Mouse (Mus musculus) ES-E14 (cell line): ENCODE measurements around the gene Sin3a. TPM values are rescaled to one million over a fixed set of nuclear protein-coding genes. Genes with fewer than 3 reads are reported as not detected.

Source experiments
- DNase-seq: peaks from one replicate; pipeline ENCODE4 v3.0.0-alpha.2; 2013; ENCODE audit warnings: low read depth, low spot score
- H3K27ac ChIP-seq: 2 replicates; pipeline ENCODE4 v1.5.1; 2012; ENCODE audit warnings: low read depth, mild to moderate bottlenecking, low read length, moderate library complexity, mixed read lengths; ENCODE audit not compliant: poor library complexity, insufficient read depth, severe bottlenecking
- H3K36me3 ChIP-seq: 2 replicates; pipeline ENCODE4 v1.6.1; 2012; ENCODE audit warnings: mild to moderate bottlenecking, low read length, moderate library complexity, mixed read lengths; ENCODE audit not compliant: control insufficient read depth, poor library complexity, insufficient read depth, severe bottlenecking
- H3K4me1 ChIP-seq, 2 experiments: fragments of 150-350 bp in 1 of 2; sonication (generic) in 1 of 2; 2 replicates each; pipeline ENCODE4 v1.6.1; 2012; ENCODE audit warnings: low read length in 2 of 2, mild to moderate bottlenecking in 1 of 2, mixed read lengths in 1 of 2; ENCODE audit not compliant: control insufficient read depth in 2 of 2, insufficient read depth in 2 of 2, poor library complexity in 1 of 2
- H3K4me3 ChIP-seq, 2 experiments: fragments of 150-350 bp in 1 of 2; sonication (generic) in 1 of 2; 2 replicates each; pipeline ENCODE4 v1.5.1; 2012; ENCODE audit warnings: low read length in 2 of 2, low read depth in 1 of 2, mild to moderate bottlenecking in 1 of 2, mixed read lengths in 1 of 2; ENCODE audit not compliant: insufficient read depth in 1 of 2, poor library complexity in 1 of 2, severe bottlenecking in 1 of 2
- H3K9ac ChIP-seq: 2 replicates; pipeline ENCODE4 v1.6.1; 2012; ENCODE audit warnings: low read depth, mild to moderate bottlenecking, low read length, mixed read lengths; ENCODE audit not compliant: poor library complexity, insufficient read depth, severe bottlenecking
- H3K9me3 ChIP-seq: fragments of 150-350 bp; sonication (generic); 2 replicates; pipeline ENCODE4 v1.6.1; 2012; ENCODE audit warnings: low read depth, mild to moderate bottlenecking, low read length; ENCODE audit not compliant: control insufficient read depth, insufficient read depth
- CHD2 ChIP-seq: IDR thresholded peaks from 2 replicates; pipeline ENCODE4 v1.6.1; 2014; ENCODE audit warnings: mild to moderate bottlenecking, low read depth, low read length, inconsistent platforms
- HCFC1 ChIP-seq: IDR thresholded peaks from 2 replicates; pipeline ENCODE4 v1.6.1; 2012; ENCODE audit warnings: low read length, inconsistent platforms, borderline replicate concordance; ENCODE audit not compliant: insufficient read depth
- MAFK ChIP-seq: IDR thresholded peaks from 2 replicates; pipeline ENCODE4 v1.6.1; 2014; ENCODE audit warnings: mild to moderate bottlenecking, low read depth, low read length, inconsistent platforms; ENCODE audit not compliant: insufficient read depth
- ZC3H11A ChIP-seq: IDR thresholded peaks from 2 replicates; pipeline ENCODE4 v1.6.1; 2012; ENCODE audit warnings: low read depth, mild to moderate bottlenecking, inconsistent platforms, low read length, borderline replicate concordance
- ZNF384 ChIP-seq: IDR thresholded peaks from 2 replicates; pipeline ENCODE4 v1.6.1; 2012; ENCODE audit warnings: low read depth, low read length, inconsistent platforms
- in situ Hi-C, 2 experiments: fragments of 600-800 bp; cut with MboI; formaldehyde crosslinking; loops; one replicate each; pipeline ENCODE4 v1.15.1; 2025; ENCODE audit warnings: low sequenced_read_pairs in 2 of 2, inconsistent platforms in 1 of 2; ENCODE audit not compliant: unreplicated experiment in 2 of 2
- total RNA-seq: library from RNA; depleted of rRNA; stranded (reverse); fragments of 300-350 nt; gene quantifications from 2 replicates; pipeline ENCODE4 v1.2.3, GENCODE M21; 2012

Gene Sin3a
- total RNA-seq, 1 experiment: 78.3 TPM

DNA sequence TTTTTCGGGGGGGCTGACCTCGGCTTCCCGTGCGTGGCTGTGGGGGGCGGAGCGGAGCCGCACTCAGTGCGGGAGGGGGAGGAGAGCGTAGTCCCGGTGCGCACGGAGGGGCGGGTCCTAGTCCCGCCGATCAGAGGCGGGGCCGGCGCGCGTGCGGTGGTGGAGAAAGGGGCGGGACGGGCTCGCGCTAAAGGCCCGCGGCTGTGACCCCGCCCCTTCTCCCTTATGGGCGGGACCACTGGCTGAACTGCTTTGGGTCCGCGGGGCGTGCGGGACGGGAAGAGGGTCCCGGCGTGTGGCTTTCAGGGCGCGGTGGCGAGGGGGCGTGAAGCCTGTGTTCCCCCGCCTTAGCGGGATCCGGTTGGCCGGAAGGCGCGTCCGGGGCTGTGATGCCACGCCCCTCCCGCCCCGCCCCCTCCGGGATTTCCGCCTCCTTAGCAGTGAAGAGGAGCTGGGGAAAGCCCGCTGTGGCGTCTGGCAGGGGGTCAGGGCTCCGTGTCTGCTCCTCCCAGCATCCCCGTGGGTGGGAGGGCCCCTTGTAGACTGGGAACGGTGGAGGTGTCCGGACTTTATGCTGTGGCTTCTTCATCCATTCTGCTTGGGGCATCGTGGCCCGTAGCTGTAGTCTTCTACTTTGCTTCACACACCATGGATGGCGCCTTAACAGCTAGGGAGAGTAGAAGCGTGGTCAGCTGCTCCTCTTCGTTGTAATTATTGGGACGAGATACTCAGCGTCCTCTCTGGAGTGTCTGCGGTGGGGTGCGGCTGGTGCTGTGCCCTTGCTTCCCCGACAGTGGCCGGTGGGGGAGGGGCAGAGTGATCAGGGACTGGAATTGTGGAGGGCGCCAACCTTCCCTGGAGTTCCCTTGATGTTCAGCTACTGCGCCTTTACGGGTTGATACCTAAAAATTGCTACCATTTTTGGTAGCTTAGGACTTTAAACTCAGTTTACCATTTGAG is 5.1 kb downstream of the Sin3a start:
- TF ChIP-seq MAFK: no peak
- TF ChIP-seq HCFC1: 0 out of 2 replicates have a peak, but pooled peaks have one; percentile 32
- in situ Hi-C loops: no loop called here
- peak; percentile 88 for DNase-seq
- peaks cover 2% of the 10 kb centered on the region; the same call in 1 of the 2 replicates for H3K36me3 ChIP-seq
- H3K9me3 ChIP-seq: no peaks in the 10 kb centered on the region
- peak overlapping the region; percentile 91 for H3K9ac ChIP-seq
- H3K4me3 ChIP-seq: peak overlapping the region; percentile 87 to 99
- H3K27ac ChIP-seq: peak overlapping the region; percentile 85
- peaks cover 3 to 4% of the 10 kb centered on the region in 2 experiments; a peak in 2 of 4 replicates for H3K4me1 ChIP-seq

DNA sequence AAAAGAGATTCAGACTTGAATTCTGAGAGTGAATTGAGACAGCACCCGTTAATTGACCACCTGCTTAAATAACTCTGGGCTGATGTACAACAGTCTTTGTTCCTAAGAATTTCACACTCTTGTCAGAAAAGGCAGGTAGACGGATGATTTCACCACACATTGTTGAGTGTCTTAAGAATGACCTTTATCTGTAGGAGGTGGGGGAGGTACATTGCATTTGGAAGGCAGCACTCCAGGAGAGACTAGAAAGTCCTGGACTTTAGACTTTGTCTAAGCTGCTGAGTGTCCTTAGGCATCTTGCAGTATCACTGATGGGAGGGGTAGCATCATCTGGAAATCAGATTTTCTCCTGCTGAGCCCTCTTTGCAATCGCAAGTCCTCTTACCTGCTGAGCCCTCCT is 10.4 kb downstream of the Sin3a start:
- Histone ChIP-seq H3K9ac (no peak overlapping the region), H3K27ac (no peak overlapping the region), H3K4me1 (peaks cover 4% of the 10 kb centered on the region in 2 experiments; a peak in 2 of 4 replicates), H3K4me3 (no peak overlapping the region), H3K9me3 (no peaks in the 10 kb centered on the region), H3K36me3 (peaks cover 9% of the 10 kb centered on the region)
- in situ Hi-C loops: no loop called here
- TF ChIP-seq HCFC1 (no peak), MAFK (no peak), ZNF384 (no peak), ZC3H11A (no peak), CHD2 (no peak)
- DNase-seq: no peak

DNA sequence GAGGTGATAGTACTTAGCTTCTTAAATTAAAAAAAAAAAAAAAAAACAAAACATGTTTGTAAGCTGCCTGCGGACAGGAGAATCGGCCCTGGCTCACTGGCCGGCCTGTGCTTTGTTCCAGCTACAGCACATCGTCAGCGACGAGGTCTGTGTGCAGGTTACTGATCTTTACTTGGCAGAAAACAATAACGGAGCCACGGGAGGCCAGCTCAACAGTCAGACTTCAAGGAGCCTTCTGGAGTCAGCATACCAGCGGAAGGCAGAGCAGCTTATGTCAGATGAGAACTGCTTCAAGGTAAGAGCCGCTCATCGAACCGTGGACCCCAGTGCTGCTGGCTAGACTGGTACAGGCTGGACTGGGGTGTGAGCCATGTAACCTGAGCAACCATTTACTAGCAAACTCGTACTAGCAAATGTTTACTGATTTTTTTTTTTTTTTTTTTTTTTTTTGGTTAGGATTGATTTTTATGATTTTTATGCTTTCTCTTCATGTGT is 45.5 kb downstream of the Sin3a start:
- Histone ChIP-seq H3K9me3 (no peaks in the 10 kb centered on the region), H3K4me3 (no peak overlapping the region), H3K9ac (no peak overlapping the region), H3K4me1 (no peaks in the 10 kb centered on the region), H3K27ac (no peak overlapping the region), H3K36me3 (peaks cover 34% of the 10 kb centered on the region)
- in situ Hi-C loops: no loop called here
- DNase-seq: no peak
- TF ChIP-seq MAFK (no peak), CHD2 (no peak), HCFC1 (no peak), ZNF384 (no peak; the same call in 1 of the 2 replicates), ZC3H11A (no peak)

DNA sequence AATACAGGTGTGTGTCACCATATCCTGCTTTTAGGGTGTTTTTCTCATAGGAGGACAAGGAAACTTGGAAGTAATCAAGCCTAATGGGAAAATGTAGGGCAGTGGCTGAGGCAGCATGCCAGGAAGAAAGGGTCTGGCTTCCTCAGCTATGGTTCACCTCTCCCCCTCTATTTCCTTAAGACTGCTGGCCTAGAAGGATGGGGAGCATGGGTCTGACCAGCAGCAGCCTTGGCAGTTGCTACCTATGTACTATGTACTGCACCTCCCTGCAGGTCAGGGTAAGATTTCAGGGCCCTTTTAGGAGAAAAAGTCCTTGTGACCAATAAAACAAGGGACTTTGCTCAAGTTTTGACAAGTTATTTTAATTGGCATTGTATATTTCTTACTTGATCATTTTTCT is 57.8 kb downstream of the Sin3a start:
- TF ChIP-seq ZC3H11A: no peak
- no peak for TF ChIP-seq MAFK
- TF ChIP-seq HCFC1: no peak
- no peak for TF ChIP-seq ZNF384
- no peak for TF ChIP-seq CHD2
- H3K27ac ChIP-seq: no peak overlapping the region
- peaks cover 7% of the 10 kb centered on the region for H3K36me3 ChIP-seq
- H3K4me3 ChIP-seq: no peak overlapping the region
- in situ Hi-C loops: no loop called here
- H3K9me3 ChIP-seq: no peaks in the 10 kb centered on the region
- DNase-seq: no peak
- H3K9ac ChIP-seq: no peak overlapping the region
- H3K4me1 ChIP-seq: peaks cover 0 to 1% of the 10 kb centered on the region in 2 experiments; a peak in 1 of 4 replicates
